Mouse (Mus musculus) layer of hippocampus, postnatal 10 days (tissue): ENCODE measurements around the gene Bhlhe23. TPM values are rescaled to one million over a fixed set of nuclear protein-coding genes. Genes with fewer than 3 reads are reported as not detected.
A peak's percentile ranks its signal among the peaks of the same experiment; 100 is the strongest.

ENCODE experiments used
- DNase-seq, 2 experiments: peaks; one replicate each; pipeline ENCODE4 v3.0.0; 2021; ENCODE audit warnings: low spot score in 2 of 2
- total RNA-seq, 2 experiments: library from RNA; stranded (reverse); gene quantifications; 2 replicates each; pipeline ENCODE4 v1.2.3; 2021

Gene Bhlhe23
- total RNA-seq, 2 experiments from 2014 or later: 0.14 TPM; not detected in 1

- DNase-seq: no peak
Measured at GRCm38 (mm10) chr2:180775641-180776040, 1.1 kb downstream of the Bhlhe23 start.

- DNase-seq: no peak
Measured at GRCm38 (mm10) chr2:180775223-180775622, 1.5 kb downstream of the Bhlhe23 start.

- no peak for DNase-seq
Measured at GRCm38 (mm10) chr2:180765713-180766112, 11.0 kb downstream of the Bhlhe23 start.

- DNase-seq: no peak
Measured at GRCm38 (mm10) chr2:180764986-180765385, 11.7 kb downstream of the Bhlhe23 start.

GRCm38 (mm10) chr2:180758513-180759263 is 18.0 kb downstream of the Bhlhe23 start:
- DNase-seq: no peak

- DNase-seq: no peak
Measured at GRCm38 (mm10) chr2:180756786-180757185, 19.9 kb downstream of the Bhlhe23 start.

GRCm38 (mm10) chr2:180755896-180756295 is 20.8 kb downstream of the Bhlhe23 start:
- peak in 1 of 2 experiments; percentile 49 for DNase-seq

GRCm38 (mm10) chr2:180754976-180755688 is 21.6 kb downstream of the Bhlhe23 start:
- DNase-seq: no peak

GRCm38 (mm10) chr2:180748904-180749303 is 27.8 kb downstream of the Bhlhe23 start:
- no peak for DNase-seq

GRCm38 (mm10) chr2:180746569-180747192 is 30.0 kb downstream of the Bhlhe23 start:
- no peak for DNase-seq

- peak; percentile 92 to 96 for DNase-seq
Measured at GRCm38 (mm10) chr2:180745248-180745927, 31.3 kb downstream of the Bhlhe23 start.

GRCm38 (mm10) chr2:180743321-180743720 is 33.4 kb downstream of the Bhlhe23 start:
- DNase-seq: no peak

- no peak for DNase-seq
Measured at GRCm38 (mm10) chr2:180742820-180743219, 33.9 kb downstream of the Bhlhe23 start.

- DNase-seq: no peak
Measured at GRCm38 (mm10) chr2:180741421-180741820, 35.3 kb downstream of the Bhlhe23 start.

GRCm38 (mm10) chr2:180740349-180740748 is 36.4 kb downstream of the Bhlhe23 start:
- no peak for DNase-seq

GRCm38 (mm10) chr2:180737984-180738383 is 38.7 kb downstream of the Bhlhe23 start:
- no peak for DNase-seq

- DNase-seq: no peak
Measured at GRCm38 (mm10) chr2:180735232-180735631, 41.5 kb downstream of the Bhlhe23 start.

GRCm38 (mm10) chr2:180731984-180732383 is 44.7 kb downstream of the Bhlhe23 start:
- no peak for DNase-seq

- no peak for DNase-seq
Measured at GRCm38 (mm10) chr2:180731036-180731435, 45.7 kb downstream of the Bhlhe23 start.

- DNase-seq: no peak
Measured at GRCm38 (mm10) chr2:180727613-180728021, 49.1 kb downstream of the Bhlhe23 start.

GRCm38 (mm10) chr2:180726658-180727442 is 49.9 kb downstream of the Bhlhe23 start:
- no peak for DNase-seq
